Mouse (Mus musculus) urinary bladder, postnatal 14 days (tissue): ENCODE data around the gene Ifngr2.

Experiments
- DNase-seq: peaks from one replicate; pipeline ENCODE4 v3.0.0; 2021; ENCODE audit warnings: low spot score

The Ifngr2 gene

GRCm38 (mm10) chr16:91536372-91536771, 10.5 kb upstream of the Ifngr2 start:
- DNase-seq = no peak

- DNase-seq = no peak
Observed at GRCm38 (mm10) chr16:91537065-91537464, 9.8 kb upstream of the Ifngr2 start.

GRCm38 (mm10) chr16:91538051-91538450, 8.8 kb upstream of the Ifngr2 start:
- no peak for DNase-seq

GRCm38 (mm10) chr16:91538513-91538912, 8.4 kb upstream of the Ifngr2 start:
- DNase-seq = no peak

GRCm38 (mm10) chr16:91541573-91542081, 5.2 kb upstream of the Ifngr2 start:
- no peak for DNase-seq

- DNase-seq = no peak
Observed at GRCm38 (mm10) chr16:91543619-91544018, 3.3 kb upstream of the Ifngr2 start.

- DNase-seq = no peak
Observed at GRCm38 (mm10) chr16:91545597-91546281, 1.1 kb upstream of the Ifngr2 start.

GRCm38 (mm10) chr16:91546391-91546835, 459 bp upstream of the Ifngr2 start:
- DNase-seq = no peak

- no peak for DNase-seq
Observed at GRCm38 (mm10) chr16:91547974-91548373, 1.1 kb downstream of the Ifngr2 start.

- no peak for DNase-seq
Observed at GRCm38 (mm10) chr16:91548586-91548985, 1.7 kb downstream of the Ifngr2 start.

- DNase-seq = no peak
Observed at GRCm38 (mm10) chr16:91548996-91549395, 2.1 kb downstream of the Ifngr2 start.

GRCm38 (mm10) chr16:91549616-91550015, 2.7 kb downstream of the Ifngr2 start:
- DNase-seq = no peak

- peak; percentile 40 for DNase-seq
Observed at GRCm38 (mm10) chr16:91551081-91551524, 4.2 kb downstream of the Ifngr2 start.

- no peak for DNase-seq
Observed at GRCm38 (mm10) chr16:91552072-91552471, 5.2 kb downstream of the Ifngr2 start.

- DNase-seq = no peak
Observed at GRCm38 (mm10) chr16:91553625-91554024, 6.8 kb downstream of the Ifngr2 start.

- no peak for DNase-seq
Observed at GRCm38 (mm10) chr16:91555017-91555605, 8.2 kb downstream of the Ifngr2 start.

GRCm38 (mm10) chr16:91556659-91557058, 9.8 kb downstream of the Ifngr2 start:
- no peak for DNase-seq

- no peak for DNase-seq
Observed at GRCm38 (mm10) chr16:91557214-91557613, 10.3 kb downstream of the Ifngr2 start.

- DNase-seq = peak; percentile 31
Observed at GRCm38 (mm10) chr16:91557693-91558092, 10.8 kb downstream of the Ifngr2 start.

GRCm38 (mm10) chr16:91561099-91561498, 14.2 kb downstream of the Ifngr2 start:
- no peak for DNase-seq

GRCm38 (mm10) chr16:91561541-91562457, 14.9 kb downstream of the Ifngr2 start:
- DNase-seq = no peak

GRCm38 (mm10) chr16:91564580-91565291, 17.9 kb downstream of the Ifngr2 start:
- no peak for DNase-seq
